Mouse (Mus musculus): ENCODE results near the gene Coq10b.
"Not testable (repeated sequence)": the region's sequence is repeated elsewhere in the genome, so short reads cannot be mapped to it uniquely, and the experiment has no call there.

Coq10b gene

GRCm38 (mm10) chr1:55052355-55052953 lies at the start of gene Coq10b:
TSS of gene Coq10b (plus strand) at chr1:55052770.
- DNase-seq (ENCODE audit: low spot score) = peak; percentile 98

DNA sequence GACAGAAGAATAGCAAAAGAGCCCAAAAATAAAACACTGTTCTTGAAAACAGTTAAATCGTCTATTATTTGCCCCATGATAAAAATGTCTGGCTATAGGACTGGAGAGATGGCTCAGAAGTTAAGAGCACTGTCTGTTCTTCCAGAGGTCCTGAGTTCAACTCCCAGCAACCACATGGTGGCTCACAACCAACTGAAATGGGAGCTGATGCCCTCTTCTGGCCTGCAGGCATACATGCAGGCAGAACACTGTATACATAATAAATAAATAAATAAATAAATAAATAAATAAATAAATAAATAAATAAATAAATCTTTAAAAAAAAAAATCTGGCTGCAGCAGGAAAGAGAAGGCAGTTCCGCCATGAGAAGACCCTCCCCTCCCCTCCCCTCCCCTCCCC lies 44.3 kb upstream of the Coq10b start:
- DNase-seq (ENCODE audit: low spot score) = not testable (repeated sequence)

DNA sequence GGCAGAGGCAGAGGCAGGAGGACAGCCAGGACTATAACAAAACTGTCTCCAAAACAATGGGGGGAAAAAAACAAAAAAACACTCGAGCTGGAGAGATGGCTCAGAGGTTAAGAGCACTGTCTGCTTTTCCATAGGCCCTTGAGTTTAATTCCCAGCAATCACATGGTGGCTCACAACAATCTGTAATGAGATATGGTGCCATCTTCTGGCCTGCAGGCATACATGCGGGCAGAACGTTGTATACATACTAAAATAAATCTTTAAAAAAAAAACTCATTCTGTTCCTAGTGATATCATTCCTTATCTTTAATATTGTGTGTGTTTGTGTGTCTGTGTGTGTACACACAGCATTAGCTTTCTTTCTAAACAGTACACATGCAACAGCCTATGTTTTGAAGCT lies 40.1 kb upstream of the Coq10b start:
- DNase-seq (ENCODE audit: low spot score) = no peak

DNA sequence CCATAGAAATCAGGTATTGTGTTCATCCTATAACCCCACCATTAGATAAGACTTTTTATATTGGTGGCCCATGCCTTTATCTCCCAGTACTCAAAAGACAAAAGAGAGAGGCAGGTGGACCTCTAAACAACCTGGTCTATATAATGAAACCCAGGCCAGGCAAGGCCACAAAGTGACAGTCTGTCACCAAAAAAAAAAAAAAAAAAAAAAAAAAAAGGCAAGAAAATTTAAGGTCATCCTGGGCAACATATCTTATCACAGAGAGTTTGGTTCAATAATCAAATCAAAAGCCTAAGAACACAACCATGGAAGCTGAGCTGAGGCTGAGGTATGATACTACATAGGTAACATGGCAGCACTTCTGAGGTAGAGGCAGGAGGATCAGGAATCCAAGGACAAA lies 30.7 kb upstream of the Coq10b start:
- DNase-seq (ENCODE audit: low spot score) = no peak

GRCm38 (mm10) chr1:55025656-55026430 lies 26.7 kb upstream of the Coq10b start:
- DNase-seq (ENCODE audit: low spot score) = no peak

DNA sequence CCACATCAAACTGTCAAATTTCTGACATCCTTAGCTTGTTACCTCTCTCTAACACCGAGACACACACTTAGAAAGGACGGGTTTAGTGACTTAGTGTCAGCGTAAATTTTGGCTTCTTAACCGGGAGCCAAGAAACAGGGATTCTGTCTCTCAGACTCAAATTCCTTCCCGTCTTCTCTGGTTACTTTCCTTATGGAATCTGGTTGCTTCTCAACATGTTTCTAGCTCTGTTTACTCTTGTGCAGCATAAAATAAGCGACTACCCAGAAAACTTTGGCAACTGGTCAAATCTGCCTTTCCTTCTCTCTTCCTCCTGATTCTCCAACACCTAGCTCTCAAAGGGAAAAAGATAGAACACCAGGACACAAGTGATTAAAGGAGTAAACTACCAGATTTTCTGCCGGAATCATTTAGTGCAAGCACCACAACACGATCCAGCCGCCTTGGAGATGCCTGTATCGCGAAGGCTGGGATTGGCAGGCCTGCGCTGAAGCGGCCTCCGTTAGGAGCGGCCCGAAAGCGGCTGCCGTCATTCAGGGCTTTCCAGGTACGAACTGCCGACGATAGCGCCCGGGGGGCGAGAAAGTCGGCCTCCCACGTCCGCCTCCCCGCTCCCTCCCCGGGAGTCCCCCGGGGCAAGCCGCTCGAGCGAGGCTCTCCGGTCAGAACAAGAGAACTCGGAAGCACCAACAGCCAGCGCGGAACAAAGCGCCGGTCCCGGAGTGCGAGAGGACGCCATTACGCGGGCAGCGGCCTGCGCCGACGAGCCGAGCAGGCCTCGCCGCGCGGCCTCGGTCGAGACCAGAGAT lies 25.9 kb upstream of the Coq10b start:
- DNase-seq (ENCODE audit: low spot score) = peak; percentile 6

GRCm38 (mm10) chr1:55027253-55027801 lies 25.2 kb upstream of the Coq10b start, which contains the start of gene Sf3b1:
TSS of gene Sf3b1 (minus strand) at chr1:55027481.
- DNase-seq (ENCODE audit: low spot score) = peak; percentile 95

DNA sequence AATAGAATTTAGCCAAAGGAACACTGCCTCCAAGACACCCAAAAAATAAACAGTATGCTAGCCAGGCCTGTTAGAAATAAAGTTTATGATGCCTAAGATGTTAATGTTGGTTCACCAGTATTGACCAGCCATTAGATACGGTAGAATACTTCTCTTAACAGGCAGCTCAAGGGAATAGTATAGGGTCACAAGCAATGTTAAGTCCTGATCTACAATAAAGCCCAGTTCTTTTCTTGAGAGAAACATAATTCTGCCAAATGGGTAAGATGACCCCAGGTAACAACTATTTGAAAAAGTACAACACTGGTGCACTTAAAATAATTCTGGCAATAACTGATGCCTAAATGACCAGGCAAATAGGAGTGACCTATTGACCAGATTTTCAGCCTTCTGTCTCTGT lies 24.6 kb upstream of the Coq10b start:
- no peak for DNase-seq (ENCODE audit: low spot score)

DNA sequence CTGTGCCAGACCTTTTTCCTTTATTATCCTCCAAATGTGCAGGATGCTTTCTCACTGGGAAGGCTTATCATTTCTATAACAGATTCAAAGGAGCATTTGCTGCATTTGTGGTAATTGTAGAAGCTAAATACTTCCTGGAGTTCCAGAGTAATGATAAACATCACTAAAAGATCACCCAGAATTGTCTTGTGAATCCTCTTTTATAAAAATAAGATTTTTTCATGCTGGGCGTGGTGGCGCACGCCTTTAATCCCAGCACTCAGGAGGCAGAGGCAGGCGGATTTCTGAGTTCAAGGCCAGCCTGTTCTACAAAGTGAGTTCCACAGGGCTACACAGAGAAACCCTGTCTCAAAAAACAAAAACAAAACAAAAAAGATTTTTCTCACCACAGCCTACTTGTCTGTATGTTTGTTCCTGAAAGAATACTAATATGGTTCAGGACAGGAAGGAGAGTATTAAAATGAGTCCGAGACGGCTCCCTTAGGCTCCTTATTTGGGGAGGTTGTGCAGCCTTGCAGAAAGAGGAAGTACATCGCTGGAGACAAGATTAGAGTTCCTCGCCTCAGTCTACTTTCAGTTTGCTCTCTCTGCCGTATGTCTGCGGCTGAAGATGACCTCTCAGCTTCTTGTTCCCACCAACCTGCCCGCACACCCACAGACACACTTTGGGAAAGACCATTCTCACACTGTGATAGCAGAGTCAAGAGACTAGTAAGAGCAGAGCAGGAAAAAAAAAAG lies 23.9 kb upstream of the Coq10b start:
- no peak for DNase-seq (ENCODE audit: low spot score)

GRCm38 (mm10) chr1:55029446-55029845 lies 23.1 kb upstream of the Coq10b start:
- no peak for DNase-seq (ENCODE audit: low spot score)

GRCm38 (mm10) chr1:55031026-55031779 lies 21.4 kb upstream of the Coq10b start:
- no peak for DNase-seq (ENCODE audit: low spot score)

DNA sequence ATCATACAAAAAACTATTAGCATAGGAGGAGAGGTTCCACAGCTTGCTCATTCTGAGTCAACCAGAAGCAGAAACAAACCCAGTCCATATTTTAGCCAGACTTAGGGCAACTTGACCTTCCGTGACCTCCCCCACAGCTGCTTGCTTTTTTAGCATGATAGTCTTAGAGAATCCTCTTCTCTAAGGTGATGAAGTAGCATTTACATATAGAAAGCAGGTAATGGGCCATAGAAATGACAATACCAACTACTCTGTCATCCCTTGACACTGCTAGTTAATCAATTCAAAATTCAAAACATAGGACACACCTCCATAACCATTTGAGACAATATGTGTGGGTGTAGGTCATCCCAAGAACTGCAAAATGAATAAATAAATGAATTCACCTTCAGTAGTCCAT lies 12.6 kb upstream of the Coq10b start:
- DNase-seq (ENCODE audit: low spot score) = no peak

GRCm38 (mm10) chr1:55041691-55042090 lies 10.9 kb upstream of the Coq10b start:
- no peak for DNase-seq (ENCODE audit: low spot score)

DNA sequence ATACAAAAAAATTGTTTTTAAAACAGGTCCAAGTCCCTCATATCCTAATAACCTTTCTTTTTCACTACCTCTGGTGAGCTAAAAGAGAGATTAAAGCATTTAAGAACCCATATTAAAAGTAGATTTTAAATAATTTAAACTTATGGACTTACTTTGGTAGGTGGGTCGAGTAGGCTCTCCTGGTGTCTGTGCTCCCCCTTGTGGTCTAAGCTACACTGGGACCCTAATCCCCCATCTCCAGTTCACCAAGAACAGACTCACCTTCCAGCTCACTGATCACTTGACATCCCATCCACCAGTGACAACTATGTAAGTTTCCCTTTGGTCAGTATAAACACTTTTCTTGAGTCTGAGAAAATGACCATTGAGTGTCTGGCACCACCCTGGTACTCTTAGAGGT lies 10.3 kb upstream of the Coq10b start:
- DNase-seq (ENCODE audit: low spot score) = no peak

GRCm38 (mm10) chr1:55043164-55043563 lies 9.4 kb upstream of the Coq10b start:
- no peak for DNase-seq (ENCODE audit: low spot score)

DNA sequence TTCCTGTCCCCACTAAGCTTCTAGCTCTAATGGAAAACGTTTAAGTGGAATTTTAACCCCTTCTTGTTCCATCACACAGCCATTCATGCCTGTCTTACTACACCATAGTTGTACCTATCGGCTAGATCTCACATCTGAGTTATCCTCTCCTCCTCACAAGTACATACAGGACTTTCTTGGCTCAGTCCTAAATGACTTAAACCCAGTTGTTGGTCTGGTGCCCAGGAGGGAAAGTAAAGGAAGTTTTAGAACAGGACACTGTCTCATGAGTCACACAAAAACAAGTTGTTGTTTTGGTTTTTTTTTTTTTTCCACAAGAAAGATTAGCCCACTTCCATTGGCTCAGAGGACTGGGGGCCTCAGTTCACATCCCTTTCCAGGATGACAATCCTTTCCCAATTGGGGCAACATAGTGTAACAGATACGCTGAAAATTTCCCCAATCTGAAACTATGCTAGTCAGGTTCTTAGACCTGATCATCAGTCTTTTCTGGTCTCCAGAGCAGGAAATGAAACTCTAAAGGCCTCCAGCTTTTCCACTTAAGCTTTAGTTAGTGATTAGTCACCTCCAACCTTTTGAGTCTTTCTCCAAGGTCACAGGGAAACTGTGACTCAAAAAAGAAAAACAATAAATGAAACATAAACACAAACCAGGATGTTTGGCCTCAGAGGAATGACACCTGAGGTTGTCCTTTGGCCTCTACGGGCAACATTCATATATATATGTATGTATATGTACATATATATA lies 3.6 kb upstream of the Coq10b start:
- DNase-seq (ENCODE audit: low spot score) = no peak

DNA sequence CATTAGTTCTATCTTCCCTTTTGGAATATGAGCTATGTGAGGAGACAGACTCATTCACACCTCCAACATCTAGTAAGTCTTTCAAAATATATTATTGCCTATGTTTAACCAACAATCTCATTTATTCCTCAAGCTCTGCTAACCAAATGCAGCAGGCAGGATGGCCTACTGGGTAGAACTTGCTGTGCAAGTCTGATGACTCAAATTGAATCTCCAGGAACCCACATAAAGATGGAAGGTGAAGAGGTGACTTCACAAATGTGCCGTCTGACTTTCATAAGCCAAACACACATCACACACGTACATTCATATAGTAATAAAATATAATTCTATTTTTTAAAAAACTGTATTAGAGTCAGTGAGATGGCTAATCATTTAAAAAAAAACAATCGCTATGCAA lies 899 bp upstream of the Coq10b start:
- no peak for DNase-seq (ENCODE audit: low spot score)

- peak; percentile 73 for DNase-seq (ENCODE audit: low spot score)
Measured at GRCm38 (mm10) chr1:55053005-55053404, 435 bp downstream of the Coq10b start.

GRCm38 (mm10) chr1:55053596-55053995 lies 1.0 kb downstream of the Coq10b start:
- no peak for DNase-seq (ENCODE audit: low spot score)

All from ovary, adult 18-20 months (tissue).